Mouse (Mus musculus): Measurements from ENCODE around the gene Celf2.
A peak's percentile ranks its signal among the peaks of the same experiment; 100 is the strongest.
"Not testable (repeated sequence)": the region's sequence is repeated elsewhere in the genome, so short reads cannot be mapped to it uniquely, and the experiment has no call there.

The Celf2 gene

GRCm38 (mm10) chr2:6604347-6604746 is 905.0 kb downstream of the Celf2 start:
- no peak for DNase-seq (ENCODE audit: low read depth, low spot score)

- DNase-seq (ENCODE audit: low read depth, low spot score): peak; percentile 44
Observed at GRCm38 (mm10) chr2:6603880-6604279, 905.5 kb downstream of the Celf2 start.

- no peak for DNase-seq (ENCODE audit: low read depth, low spot score)
Observed at GRCm38 (mm10) chr2:6602163-6602562, 907.2 kb downstream of the Celf2 start.

GRCm38 (mm10) chr2:6598879-6599167 is 910.5 kb downstream of the Celf2 start:
- no peak for DNase-seq (ENCODE audit: low read depth, low spot score)

GRCm38 (mm10) chr2:6598124-6598878 is 911.1 kb downstream of the Celf2 start:
- no peak for DNase-seq (ENCODE audit: low read depth, low spot score)

GRCm38 (mm10) chr2:6594736-6595135 is 914.6 kb downstream of the Celf2 start:
- no peak for DNase-seq (ENCODE audit: low read depth, low spot score)

GRCm38 (mm10) chr2:6594160-6594559 is 915.2 kb downstream of the Celf2 start:
- peak; percentile 4 for DNase-seq (ENCODE audit: low read depth, low spot score)

GRCm38 (mm10) chr2:6593739-6594138 is 915.6 kb downstream of the Celf2 start:
- no peak for DNase-seq (ENCODE audit: low read depth, low spot score)

- DNase-seq (ENCODE audit: low read depth, low spot score): no peak
Observed at GRCm38 (mm10) chr2:6586122-6586681, 923.2 kb downstream of the Celf2 start.

DNA sequence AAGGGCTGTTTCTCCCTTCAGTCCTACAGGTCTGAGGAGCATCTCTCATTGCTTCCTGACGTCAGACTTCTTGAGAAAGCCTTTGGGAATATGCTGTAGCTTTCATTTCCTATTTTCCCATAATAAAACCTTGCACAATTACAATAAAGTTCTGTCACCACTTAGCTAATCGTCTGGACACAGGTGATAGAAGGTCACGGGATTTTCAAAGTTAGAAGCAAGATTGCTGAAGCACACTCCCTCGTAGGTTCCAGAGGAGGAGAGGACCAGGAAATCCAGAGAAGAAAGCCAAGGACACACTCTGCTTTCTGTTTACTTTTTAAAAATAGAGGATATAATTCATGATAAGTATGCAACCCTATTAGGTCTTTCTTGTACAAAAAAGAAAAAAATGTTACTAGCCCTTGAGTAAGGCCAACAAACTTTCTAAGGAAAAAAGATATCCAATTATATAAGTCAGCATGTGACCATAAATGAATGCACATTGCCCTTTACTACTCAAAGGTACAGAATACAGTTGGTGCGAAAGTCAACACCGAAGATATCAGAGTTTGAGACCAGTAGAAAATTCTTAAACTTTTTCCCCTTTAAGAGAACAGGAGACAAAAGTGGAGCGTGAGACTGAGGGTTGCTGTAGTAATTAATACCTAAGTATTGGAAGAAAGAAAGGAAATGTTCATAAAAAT is 924.2 kb downstream of the Celf2 start:
- no peak for DNase-seq (ENCODE audit: low read depth, low spot score)

GRCm38 (mm10) chr2:6582711-6583110 is 926.7 kb downstream of the Celf2 start:
- DNase-seq (ENCODE audit: low read depth, low spot score): no peak

GRCm38 (mm10) chr2:6580066-6580465 is 929.3 kb downstream of the Celf2 start:
- DNase-seq (ENCODE audit: low read depth, low spot score): no peak

- DNase-seq (ENCODE audit: low read depth, low spot score): not testable (repeated sequence)
Observed at GRCm38 (mm10) chr2:6575316-6575715, 934.0 kb downstream of the Celf2 start.

- DNase-seq (ENCODE audit: low read depth, low spot score): no peak
Observed at GRCm38 (mm10) chr2:6573640-6574039, 935.7 kb downstream of the Celf2 start.

- DNase-seq (ENCODE audit: low read depth, low spot score): no peak
Observed at GRCm38 (mm10) chr2:6572976-6573375, 936.4 kb downstream of the Celf2 start.

GRCm38 (mm10) chr2:6569040-6569542 is 940.3 kb downstream of the Celf2 start:
- DNase-seq (ENCODE audit: low read depth, low spot score): no peak

DNA sequence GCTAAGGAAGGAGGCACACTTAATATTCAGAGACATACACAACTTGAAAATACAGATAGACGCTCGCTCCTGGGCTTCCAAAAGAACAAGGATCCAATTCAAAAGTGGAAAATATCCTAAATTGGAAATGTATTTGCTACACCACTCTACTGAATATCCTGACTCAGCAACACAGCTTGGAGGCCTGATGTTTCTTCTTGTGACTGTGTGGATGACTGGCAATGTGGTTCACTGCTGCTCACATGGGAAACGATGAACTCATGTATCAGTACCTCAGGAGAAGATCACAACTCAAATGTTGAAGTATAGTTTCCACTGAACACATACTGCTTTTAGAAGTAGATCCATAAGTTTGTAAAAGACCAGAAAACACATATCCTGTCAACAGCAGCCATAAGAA is 944.2 kb downstream of the Celf2 start:
- DNase-seq (ENCODE audit: low read depth, low spot score): no peak

DNA sequence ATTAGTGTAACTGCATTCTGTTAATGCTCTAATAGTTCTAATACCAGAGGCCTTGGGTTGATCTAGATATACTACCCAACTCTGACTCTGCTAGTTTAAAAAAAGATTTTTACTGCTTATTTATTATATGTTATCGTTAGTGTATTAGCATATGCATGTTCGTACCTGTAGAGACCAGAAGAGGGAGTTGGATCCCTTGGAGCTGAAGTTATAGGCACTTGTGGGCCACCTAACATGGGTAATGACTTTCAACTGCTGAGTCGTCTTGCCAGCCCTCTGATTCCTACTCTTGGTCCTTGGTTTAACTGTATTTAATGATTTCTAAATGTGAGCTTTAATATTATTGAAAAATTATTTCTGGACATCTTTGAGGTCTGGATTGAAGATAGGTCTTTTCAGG is 948.0 kb downstream of the Celf2 start:
- no peak for DNase-seq (ENCODE audit: low read depth, low spot score)

GRCm38 (mm10) chr2:6560802-6561201 is 948.6 kb downstream of the Celf2 start:
- DNase-seq (ENCODE audit: low read depth, low spot score): no peak

GRCm38 (mm10) chr2:6559581-6559980 is 949.8 kb downstream of the Celf2 start:
- DNase-seq (ENCODE audit: low read depth, low spot score): no peak

- DNase-seq (ENCODE audit: low read depth, low spot score): no peak
Observed at GRCm38 (mm10) chr2:6558303-6559254, 950.8 kb downstream of the Celf2 start.

DNA sequence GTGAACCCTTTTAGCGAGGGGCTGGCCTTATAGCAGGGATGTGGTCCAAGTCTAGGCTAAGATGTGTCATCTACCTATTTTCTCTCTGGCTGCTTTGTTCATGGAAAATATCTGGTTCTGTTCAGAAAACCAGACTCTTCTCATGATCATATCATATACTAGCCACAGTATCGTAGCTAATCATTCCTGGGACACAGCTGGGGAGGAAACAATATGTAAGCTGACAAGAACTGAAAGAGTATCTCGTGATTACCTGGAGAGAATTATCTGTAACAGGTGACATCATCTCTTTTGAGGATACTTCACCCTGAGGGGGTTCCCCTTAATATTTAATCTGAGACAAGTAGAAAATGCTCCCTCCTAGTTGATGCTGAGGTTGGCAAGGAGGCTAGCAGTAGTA is 951.6 kb downstream of the Celf2 start:
- DNase-seq (ENCODE audit: low read depth, low spot score): no peak
